Mouse (Mus musculus): ENCODE data around the gene Tln2.
"Not testable (repeated sequence)": the region's sequence is repeated elsewhere in the genome, so short reads cannot be mapped to it uniquely, and the experiment has no call there.

Gene Tln2

DNA sequence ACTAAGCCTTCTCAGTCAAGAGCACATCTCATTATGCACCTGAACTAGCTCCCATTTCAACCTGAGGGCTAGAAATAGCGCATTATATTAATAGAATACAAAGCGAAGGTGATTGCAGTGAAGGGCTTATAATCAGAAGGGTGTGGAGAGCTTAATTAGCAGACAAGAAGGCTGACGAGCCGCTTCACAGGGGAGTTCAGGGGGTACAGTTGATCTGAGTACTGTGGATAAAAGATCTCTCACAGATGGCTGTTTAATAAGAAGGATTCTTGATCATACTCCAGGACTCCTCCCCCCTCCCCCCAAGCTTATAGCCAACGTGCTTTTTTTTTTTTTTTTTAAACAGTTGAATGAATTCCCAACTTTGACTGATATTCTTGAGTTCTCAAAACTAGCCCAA lies 198.0 kb downstream of the Tln2 start:
- no peak for DNase-seq (ENCODE audit: low spot score)

DNA sequence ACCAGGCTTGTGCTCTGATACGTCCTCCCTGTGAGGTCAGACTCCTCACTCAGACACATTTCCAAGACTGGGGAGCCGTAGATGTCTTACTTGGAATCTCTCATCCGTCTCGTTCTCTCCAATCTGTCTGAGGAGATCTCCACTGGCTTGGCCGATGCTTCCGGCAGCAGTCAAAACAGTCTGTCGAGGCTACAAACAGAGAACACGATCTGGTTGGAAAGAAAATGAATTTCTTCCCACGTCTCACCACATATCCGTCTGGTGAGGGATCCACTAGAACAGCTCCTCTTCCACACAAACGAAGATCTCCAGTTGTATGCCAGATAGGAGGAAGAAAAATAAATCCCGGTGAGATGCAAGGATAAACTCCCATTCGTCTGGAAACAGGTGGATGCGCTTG lies 205.1 kb downstream of the Tln2 start:
- DNase-seq (ENCODE audit: low spot score), result peak; percentile 16

DNA sequence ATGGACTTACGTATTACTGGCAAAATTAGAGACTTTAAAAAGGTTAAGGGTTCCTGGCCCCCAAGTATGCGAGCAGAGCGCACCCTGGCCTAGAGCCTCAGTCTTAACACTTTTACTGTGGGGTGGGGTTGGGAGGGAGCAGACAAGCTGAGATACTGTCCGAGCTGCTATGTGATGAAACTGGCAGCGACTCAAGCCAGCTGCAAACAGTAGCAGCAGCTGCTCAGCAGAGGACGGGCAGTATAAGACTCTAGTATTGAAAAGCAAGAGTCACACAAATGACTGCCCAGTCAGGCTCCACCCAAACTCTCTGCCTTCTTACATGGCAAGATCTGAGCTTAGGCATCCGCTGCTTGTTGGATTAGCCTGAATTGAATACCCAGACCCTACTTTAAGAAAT lies 206.1 kb downstream of the Tln2 start:
- no peak for DNase-seq (ENCODE audit: low spot score)

DNA sequence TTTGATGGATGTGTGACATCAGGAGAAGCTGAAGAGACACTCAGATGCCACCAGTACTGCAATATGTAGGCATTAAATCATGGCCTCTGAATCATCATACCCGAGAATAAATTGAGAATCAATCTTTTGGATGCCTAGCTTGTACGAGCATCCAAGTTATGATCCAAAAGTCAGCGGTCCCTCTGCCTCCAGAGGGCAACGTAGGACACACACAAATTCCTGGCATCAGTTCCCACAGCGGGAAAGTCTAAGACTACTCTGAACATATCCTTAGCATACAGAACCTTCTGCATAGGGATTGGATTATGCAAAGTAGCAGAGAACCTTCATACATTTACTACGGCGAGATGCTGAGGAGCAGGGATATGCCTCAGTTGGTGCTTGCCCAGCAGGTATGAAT lies 210.5 kb downstream of the Tln2 start:
- no peak for DNase-seq (ENCODE audit: low spot score)

DNA sequence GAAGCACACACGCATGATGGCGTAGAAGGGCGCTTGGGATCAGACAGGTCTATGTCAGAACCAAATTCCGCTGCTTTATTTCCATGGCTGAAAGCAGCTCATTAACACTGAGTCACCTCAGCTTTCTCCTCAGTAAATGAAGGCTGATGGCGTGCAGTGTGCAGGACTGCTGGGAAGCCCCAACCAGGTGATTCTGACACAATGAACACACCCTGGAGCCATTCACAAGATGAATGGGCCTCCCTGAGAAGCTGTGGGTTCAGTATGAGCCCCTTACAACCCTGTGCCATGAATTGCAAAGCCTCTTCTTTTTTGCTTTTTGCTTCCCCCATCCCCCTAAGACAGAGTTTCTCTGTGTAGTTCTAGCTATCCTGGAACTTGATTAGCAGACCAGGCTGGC lies 212.3 kb downstream of the Tln2 start:
- DNase-seq (ENCODE audit: low spot score), result no peak

DNA sequence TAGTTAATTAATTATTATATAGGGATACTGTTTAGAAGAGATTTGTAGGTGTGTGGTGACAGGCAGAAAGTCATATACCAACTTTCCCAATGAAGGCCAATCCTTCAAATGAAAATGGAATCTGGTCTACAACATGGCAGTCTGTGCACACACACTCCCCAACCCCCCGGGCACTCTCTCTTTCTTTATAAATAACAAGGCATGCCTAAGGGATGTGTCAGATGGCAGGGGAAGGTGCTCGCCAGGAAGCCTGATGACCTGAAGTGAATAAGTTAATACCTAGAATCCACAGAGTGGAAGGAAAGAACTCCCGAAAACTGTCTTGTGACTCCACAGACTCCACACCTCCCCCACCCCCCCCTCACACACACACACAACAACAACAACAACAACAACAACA lies 228.2 kb downstream of the Tln2 start:
- DNase-seq (ENCODE audit: low spot score), result no peak

DNA sequence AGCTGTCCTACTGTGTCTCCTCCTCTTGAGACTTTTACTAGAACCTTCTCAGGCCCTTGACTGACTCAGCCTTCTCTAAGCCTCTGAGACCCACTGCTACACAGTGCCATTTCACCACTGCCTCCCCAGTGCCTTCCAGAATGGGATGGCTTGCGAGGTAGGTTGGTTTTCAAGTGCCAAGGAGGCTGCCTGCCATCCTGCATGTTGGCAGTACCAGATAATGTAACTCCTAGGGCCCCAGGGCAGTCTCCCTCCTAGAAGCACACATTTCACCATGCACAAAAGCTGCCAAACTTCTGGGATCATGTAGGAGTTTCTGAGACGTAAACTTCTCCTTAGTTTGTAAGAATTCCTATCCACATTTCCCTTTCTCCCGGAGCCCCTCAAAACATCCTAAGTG lies 231.1 kb downstream of the Tln2 start:
- no peak for DNase-seq (ENCODE audit: low spot score)

DNA sequence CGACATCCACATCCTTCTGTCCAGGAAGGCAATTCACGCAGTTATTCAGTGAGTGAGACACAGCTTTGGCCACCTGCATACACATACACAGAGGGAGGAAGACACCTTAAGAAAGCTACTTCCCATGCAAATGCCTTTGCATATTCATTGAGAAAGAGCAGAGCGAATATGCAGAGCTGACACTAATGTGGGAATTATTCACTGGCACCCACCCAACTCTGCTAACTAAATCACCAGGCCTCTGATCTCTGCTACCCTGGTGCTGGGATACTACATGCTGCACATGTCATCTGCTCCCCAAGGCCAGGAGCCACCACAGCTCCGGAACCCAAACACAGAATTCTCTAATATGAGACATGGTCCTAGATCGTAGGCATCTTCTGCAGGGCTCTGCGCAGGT lies 237.6 kb downstream of the Tln2 start:
- DNase-seq (ENCODE audit: low spot score), result no peak

DNA sequence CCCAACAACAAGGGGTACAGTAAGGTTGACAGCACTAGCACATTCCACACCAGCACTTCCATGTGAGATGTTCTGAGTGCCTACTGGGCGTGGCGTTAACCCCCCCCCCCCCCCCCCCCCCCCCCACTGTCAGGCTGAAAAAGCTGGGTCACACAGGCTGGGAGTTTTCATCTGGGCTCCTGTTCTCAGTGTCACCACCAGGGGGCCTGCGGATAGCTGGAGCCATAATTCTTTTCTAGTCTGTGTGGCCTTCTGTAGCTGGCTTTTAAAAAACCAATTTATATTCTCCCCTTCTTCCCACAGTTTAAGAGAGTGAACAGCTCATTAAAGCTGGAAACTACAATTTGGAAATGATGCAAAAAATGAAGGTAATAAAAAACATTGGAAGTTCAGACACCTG lies 244.1 kb downstream of the Tln2 start:
- DNase-seq (ENCODE audit: low spot score), result no peak

DNA sequence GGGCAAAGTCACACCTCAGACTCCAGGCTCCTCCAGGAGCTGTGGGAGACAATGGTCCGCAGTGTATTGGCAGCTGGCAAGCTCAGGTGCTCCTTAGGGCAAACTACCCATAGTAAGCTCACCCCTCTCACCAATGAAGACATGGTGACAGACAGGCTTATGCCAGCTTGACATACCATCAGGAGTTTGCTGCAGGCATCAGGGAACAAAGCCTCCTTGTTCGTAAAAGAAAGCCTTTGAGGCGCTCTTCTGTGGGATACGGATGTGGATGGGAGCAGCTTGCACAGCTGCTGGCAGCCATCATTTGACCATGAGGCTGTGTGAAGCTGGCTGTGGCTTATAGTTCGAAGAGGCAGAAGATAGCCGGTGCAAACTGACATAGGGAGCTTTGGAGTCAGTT lies 254.5 kb downstream of the Tln2 start:
- no peak for DNase-seq (ENCODE audit: low spot score)

DNA sequence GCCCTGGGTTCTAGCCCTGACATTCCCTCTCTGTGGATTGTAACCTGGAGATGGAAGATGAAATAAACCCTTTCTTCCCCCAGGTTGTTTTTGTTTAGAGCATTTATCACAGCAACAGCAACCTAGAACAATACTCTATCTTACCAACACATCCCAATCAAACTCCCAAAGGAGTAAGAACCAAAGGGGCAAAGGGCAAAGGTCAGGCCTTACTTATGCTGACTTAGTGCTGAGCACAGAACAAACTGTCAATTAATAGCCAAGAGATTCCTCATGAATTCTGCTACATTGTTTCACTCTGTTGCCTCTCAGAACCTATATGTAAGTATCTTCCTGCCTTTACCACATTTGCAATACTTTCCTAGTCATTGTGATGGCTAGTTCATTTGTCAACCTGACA lies 255.5 kb downstream of the Tln2 start:
- DNase-seq (ENCODE audit: low spot score), result no peak

DNA sequence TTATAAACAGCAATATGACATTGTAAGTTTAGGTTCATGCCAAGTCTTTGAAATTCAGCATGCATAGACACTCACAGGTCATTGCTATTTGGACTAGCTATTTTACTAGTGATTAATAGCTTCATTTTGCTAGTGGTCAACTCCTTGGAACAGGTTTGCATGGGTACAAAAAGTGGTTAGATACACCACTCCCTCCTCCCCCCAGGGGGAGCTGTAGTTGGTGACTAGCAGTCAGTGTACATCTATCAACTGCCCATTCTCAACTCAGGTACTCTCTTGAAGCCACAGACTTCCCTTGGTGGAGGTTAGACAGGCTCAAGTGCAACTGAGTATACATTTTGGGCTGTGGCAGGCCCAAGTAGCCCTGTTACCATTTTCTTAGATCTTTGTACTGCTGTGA lies 256.5 kb downstream of the Tln2 start:
- DNase-seq (ENCODE audit: low spot score), result no peak

DNA sequence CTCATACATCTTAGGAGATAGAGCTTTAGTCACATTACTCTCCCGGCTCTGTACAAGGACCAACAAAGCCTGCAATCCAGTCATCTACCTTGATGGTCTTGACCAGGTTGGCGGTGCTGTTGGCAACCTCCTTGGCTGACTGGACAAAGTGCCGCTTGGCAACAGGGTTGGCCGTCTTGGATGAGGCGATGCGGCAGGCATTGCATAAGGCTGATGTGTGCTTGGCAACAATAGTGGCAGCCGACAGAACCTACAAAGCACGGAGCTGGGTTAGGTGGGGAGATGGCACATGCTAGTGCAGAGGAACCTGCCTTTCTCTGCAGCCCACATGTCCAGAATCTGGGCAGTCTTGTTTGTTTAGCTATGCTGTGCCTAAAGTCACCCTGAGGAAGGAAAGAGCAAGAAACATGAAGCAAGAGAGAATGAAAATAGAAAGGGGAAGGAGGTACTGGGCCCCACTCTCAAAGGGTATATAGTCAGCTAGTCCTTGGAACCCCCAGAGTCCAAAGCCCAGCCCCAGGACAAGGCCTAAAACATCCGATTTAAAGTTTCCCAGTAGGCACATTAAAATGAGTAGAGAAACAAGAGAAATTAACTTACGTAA lies 257.0 kb downstream of the Tln2 start:
- no peak for DNase-seq (ENCODE audit: low spot score)

DNA sequence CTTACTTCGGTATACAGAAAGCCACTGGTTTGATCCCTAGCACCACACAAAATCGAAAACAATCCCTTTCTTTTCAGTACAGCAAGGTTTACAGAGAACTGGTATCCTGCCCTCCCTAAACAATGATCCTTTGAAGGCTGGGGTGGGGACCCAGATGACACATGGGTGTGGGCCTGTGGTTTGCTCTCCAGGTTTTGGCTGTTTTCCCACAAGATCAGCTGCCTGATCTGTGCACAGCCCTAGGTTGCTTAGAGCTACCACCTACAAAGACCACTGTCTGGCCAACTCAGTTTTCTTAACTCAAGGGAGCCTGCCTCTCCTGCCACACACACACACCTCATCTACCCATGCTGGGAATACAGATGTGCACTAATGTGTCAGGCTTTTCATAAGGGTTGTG lies 257.9 kb downstream of the Tln2 start:
- DNase-seq (ENCODE audit: low spot score), result no peak

DNA sequence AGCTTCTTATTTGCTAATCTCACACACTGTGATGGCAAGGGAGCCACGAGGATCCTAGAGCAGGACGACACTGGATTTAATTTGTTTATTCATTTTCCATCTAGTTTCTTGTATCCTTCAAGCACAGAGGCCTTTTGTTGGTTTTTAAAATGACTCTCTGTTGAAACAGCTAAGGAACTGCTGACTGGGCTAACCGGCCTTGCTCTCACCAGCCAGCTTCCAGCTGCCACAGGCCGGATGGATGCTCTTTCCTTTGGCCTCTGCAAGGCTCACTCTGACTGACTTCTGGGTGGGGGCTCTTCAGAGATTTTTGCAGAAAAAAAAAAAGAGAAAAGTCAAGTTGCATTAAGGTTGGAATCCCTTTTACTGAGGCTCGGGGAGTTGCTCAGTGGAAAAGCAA lies 258.7 kb downstream of the Tln2 start:
- DNase-seq (ENCODE audit: low spot score), result no peak

DNA sequence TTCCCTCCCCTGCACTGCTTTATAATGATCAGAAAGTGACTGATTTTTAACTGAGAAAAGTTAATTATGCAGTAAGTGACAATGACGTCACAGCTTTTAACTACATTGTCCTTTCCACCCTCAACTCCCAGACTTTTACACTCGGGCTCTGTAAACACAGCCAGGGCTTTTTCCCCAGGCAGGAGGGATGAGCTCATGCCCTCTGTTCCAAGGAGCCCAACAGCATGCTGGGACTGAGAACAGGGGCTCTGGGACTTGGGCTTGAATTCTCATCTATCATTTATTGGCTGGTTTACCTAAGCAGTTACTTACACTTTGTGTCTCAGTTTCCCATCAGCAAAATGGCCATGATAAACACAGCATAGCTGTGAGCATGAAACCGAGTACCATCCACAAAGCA lies 259.2 kb downstream of the Tln2 start:
- DNase-seq (ENCODE audit: low spot score), result no peak

DNA sequence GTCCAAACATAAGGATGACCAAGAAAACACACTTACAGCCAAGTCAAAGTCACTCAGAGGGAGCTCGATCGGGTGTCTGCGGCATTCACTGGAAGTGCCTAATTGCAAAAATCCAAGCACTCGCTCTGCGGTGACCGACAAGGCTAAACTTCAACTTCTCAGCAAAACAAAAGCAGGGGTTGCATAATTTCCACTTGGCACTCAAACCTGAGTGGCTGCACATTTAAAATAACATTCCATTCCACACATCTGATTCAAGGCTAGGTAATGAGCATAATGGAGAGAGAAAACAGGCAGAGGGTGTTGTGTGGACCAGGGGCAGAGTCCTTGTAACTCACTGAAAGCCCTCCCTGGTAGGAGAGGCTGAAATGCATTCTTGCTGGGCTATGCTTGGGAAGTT lies 260.3 kb downstream of the Tln2 start:
- peak; percentile 48 for DNase-seq (ENCODE audit: low spot score)

DNA sequence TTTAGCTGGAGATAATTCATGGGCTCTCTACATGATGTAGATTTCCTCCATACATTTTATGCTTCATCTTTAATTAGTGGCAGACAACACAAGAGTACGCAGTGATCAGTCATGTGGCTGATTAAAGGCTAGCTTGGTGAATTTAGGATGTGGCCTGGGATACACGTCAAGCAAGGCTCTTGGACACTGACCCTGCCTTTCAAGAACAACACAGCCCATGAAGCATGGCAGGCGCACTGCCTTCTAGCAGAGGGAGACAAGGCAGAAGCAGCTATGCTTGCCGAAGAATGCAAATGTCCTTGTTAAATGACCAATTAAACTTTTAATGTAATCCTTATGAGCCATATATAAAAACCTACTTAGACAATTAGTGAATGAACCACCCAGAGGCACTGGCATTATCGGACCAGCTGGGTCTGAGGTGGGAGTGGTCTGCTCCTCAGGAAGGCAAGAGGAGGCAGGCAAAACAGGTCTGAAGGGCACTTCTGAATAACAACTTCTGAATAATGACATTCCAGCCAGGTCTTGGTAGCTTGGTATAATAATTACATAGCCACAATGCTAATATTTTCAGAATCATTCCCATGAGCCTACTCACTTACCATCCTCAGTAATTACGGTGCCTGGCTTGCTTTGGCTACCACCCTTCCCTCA lies 262.1 kb downstream of the Tln2 start:
- no peak for DNase-seq (ENCODE audit: low spot score)

DNA sequence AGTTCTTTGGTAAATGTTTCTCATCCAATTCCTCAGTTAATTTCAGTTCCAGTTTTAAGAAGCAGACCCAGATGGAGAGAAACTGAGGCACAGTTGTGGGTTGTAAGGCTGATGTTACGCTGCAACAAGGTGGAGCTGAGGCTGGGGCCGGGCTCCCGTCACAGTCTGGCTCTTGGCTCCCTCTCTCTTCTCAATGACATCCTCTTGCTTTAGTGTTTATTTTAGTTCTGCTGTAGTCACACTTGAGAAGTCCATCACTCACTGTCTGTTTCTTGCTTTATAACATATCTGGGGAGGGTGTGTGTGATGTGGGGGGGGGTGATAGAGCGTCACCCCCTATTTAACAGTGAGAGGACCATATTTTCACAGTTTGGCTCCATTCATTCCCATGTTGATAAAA lies 272.0 kb downstream of the Tln2 start:
- DNase-seq (ENCODE audit: low spot score), result no peak

DNA sequence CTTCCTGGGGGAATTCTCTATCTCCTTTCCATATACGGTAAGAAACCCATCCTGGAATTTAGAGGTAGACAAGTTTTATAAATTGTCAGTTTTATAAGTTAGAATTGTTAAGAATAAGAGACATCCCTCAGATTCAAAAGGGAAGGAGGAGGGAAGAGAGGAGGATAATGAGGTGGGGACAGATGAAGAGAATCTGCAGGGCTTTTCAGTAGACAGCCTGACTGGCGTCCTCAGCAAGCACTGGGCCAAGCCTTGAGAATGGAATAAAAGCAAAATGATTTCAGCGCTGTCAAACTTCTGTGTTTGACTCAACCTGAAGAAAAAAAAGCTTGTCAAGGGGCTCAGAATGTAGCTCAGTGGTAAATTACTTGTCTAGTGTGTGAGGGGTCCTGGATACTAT lies 272.7 kb downstream of the Tln2 start:
- no peak for DNase-seq (ENCODE audit: low spot score)

DNA sequence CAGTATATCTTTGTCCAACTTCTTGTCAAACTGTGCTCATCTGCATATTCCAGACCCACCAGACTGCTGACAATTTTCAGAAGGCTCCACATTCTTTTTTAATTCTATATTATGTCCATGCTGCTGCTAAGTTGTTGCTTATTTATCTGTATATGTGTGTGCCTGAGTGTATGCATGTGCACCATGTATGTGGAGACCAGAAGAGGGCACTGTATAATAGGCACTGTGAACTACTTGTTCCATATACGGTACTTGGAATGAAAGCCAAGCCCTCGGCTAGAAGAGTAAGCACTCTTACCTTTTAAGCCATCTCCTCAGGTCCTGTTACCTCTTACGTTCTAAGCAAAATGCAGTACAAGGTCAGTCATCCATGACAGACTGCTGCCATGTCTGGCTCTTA lies 274.0 kb downstream of the Tln2 start:
- DNase-seq (ENCODE audit: low spot score), result no peak

DNA sequence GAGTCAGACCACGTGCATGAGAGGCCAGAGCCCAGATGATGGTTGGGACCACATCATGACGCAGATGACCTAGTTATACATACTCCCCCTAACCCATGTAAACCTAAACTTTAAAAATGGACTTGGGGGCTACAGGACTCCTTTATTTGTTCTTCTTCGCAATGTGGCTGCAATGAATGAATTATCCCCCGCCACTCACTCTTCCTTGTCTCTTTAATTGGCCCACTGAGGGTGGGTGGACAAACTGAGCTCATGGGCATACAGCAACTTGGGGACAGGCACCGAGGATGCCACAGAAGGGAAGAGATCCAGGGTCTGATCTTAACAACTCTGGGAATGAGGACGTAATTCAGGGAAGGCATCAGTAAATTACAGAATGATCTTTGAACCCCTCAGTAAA lies 277.7 kb downstream of the Tln2 start:
- no peak for DNase-seq (ENCODE audit: low spot score)

DNA sequence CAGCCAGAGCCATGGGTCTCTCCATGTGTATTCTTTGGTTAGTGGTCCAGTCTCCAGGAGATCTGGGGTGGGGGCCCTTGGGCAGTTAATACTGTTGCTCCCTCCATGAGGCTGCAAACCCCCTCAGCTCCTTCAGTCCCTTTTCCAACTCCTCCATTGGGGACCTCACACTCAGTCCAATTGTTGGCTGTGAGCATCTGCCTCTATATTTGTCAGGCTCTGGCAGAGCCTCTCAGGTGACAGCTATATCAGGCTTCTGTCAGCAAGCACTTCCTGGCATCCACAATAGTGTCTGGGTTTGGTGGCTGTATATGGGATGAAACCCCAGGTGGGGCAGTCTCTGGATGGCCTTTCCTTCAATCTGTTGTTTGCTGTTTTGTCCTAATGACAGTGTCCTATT lies 279.2 kb downstream of the Tln2 start:
- not testable (repeated sequence) for DNase-seq (ENCODE audit: low spot score)

DNA sequence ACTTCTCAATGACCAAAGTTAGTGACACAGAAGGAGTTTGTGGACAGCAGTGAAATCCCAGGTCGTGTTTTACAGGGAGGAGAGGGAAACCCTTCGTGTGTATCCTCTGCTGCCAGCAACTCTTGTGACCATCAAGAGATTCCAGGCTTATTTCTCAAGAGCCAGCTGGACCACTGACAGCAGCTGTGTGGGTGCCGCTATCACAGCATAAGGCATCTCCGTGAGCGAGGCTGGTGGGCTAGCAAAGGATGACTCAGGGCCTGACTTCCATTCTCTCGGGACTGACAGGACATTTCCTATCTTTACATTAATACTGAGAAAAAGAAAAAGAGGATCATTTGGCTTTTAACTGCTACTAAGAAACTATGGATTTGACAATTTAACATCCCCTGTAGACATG lies 283.1 kb downstream of the Tln2 start:
- no peak for DNase-seq (ENCODE audit: low spot score)

DNA sequence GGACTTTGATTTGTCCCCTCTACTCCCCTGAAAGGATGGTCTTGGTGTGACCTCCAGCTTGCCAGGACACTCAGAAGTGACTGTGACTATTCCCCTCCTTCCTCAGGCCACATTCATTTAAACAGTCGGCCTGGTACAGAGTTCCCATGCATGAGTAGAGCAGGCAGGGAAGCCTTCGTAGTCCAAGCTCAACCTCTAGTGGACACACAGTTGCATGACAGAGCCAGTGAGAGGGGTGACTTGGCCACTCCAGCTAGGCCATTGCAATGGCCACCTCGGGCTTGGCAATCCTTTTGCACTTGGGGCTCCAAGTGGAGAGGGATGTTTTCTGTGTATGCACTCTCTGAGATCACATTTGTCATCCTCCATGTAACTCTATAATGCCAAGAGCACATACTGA lies 285.2 kb downstream of the Tln2 start:
- DNase-seq (ENCODE audit: low spot score), result no peak
